Mouse (Mus musculus): ENCODE results near the gene Rab36.

DNA sequence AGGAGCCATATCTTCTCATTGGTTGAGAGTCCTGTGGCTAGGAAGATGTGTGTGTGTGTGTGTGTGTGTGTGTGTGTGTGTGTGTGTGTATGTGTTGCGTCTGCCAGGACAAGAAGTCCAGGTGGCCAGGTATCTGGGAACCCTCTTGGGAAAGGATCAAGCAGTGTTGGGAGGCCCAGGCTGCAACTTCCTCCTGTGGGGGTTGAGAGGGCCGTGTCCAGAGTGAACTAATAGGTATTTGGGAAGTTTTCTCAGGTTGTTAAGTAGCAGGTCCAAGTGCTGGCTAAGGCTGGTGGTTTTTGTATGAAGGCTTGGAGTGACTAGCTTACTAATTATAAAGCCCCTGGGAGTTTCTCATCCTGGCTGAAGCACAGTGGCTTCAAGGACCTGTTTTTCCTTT, 31.2 kb downstream of the Rab36 start:
- TF ChIP-seq CTCF (conservative IDR thresholded peaks at IDR 0.05; ENCODE audit: low read length): no peak
- no peak for TF ChIP-seq POU5F1 (IDR thresholded peaks at IDR 0.05; ENCODE audit: borderline replicate concordance, low read length)
- no peak for TF ChIP-seq NANOG (IDR thresholded peaks at IDR 0.05; ENCODE audit: borderline replicate concordance, low read length)

All from E14TG2a.4 (cell line).